Mouse (Mus musculus) layer of hippocampus, adult 2 months (tissue): Measurements from ENCODE around the gene Wdr19. TPM values are rescaled to one million over a fixed set of nuclear protein-coding genes. Genes with fewer than 3 reads are reported as not detected.

Experiments
- DNase-seq, 2 experiments: peaks; one replicate each; pipeline ENCODE4 v3.0.0; 2022; ENCODE audit warnings: low spot score in 2 of 2
- H3K27ac ChIP-seq: fragments of 200-600 bp; 2 replicates; pipeline ENCODE4 v1.8.1; 2022
- H3K4me3 ChIP-seq: fragments of 200-600 bp; 2 replicates; pipeline ENCODE4 v1.8.1; 2022; ENCODE audit warnings: mild to moderate bottlenecking
- CTCF ChIP-seq: fragments of 200-600 bp; conservative IDR thresholded peaks from 2 replicates; pipeline ENCODE4 v1.8.1; 2022; ENCODE audit warnings: antibody characterized with exemption, mild to moderate bottlenecking, moderate library complexity
- total RNA-seq, 2 experiments: library from RNA; stranded (reverse); gene quantifications; 2 replicates each; pipeline ENCODE4 v1.2.3; 2021

Gene Wdr19
- total RNA-seq, 2 experiments from 2014 or later: 22.9 to 23.7 TPM

- Histone ChIP-seq H3K4me3 (no peak overlapping the region), H3K27ac (no peak overlapping the region)
- DNase-seq: no peak
- no peak for TF ChIP-seq CTCF
Measured at GRCm38 (mm10) chr5:65170206-65170605, 29.3 kb upstream of the Wdr19 start.

- Histone ChIP-seq H3K27ac (peak overlapping the region; percentile 86), H3K4me3 (peak overlapping the region; percentile 46)
- TF ChIP-seq CTCF: no peak
- DNase-seq: peak; percentile 59 to 71
Measured at GRCm38 (mm10) chr5:65175035-65175917, 24.2 kb upstream of the Wdr19 start.

- Histone ChIP-seq H3K4me3 (peak overlapping the region; percentile 46), H3K27ac (peak overlapping the region; percentile 86)
- no peak for DNase-seq
- no peak for TF ChIP-seq CTCF
Measured at GRCm38 (mm10) chr5:65175918-65176484, 23.5 kb upstream of the Wdr19 start.

GRCm38 (mm10) chr5:65177026-65177514, 22.4 kb upstream of the Wdr19 start:
- Histone ChIP-seq H3K4me3 (no peak overlapping the region), H3K27ac (0 out of 2 replicates have a peak overlapping the region, but pooled peaks have one; percentile 3)
- no peak for TF ChIP-seq CTCF
- DNase-seq: no peak

GRCm38 (mm10) chr5:65178477-65178876, 21.0 kb upstream of the Wdr19 start:
- TF ChIP-seq CTCF: no peak
- no peak for DNase-seq
- Histone ChIP-seq H3K4me3 (no peak overlapping the region), H3K27ac (peak overlapping the region; percentile 2; the same call in 1 of the 2 replicates)

- DNase-seq: no peak
- no peak for TF ChIP-seq CTCF
- no peak overlapping the region for H3K4me3 ChIP-seq
- H3K27ac ChIP-seq: peak overlapping the region; percentile 80
Measured at GRCm38 (mm10) chr5:65181160-65181793, 18.2 kb upstream of the Wdr19 start.

- Histone ChIP-seq H3K4me3 (no peak overlapping the region), H3K27ac (peak overlapping the region; percentile 80)
- DNase-seq: no peak
- TF ChIP-seq CTCF: peak; percentile 39
Measured at GRCm38 (mm10) chr5:65181794-65182169, 17.7 kb upstream of the Wdr19 start.

GRCm38 (mm10) chr5:65182268-65182667, 17.2 kb upstream of the Wdr19 start:
- DNase-seq: peak in 1 of 2 experiments; percentile 50
- Histone ChIP-seq H3K27ac (peak overlapping the region; percentile 80), H3K4me3 (no peak overlapping the region)
- no peak for TF ChIP-seq CTCF

- Histone ChIP-seq H3K4me3 (no peak overlapping the region), H3K27ac (peak overlapping the region; percentile 57; the same call in 1 of the 2 replicates)
- DNase-seq: no peak
- TF ChIP-seq CTCF: no peak
Measured at GRCm38 (mm10) chr5:65191601-65192000, 7.9 kb upstream of the Wdr19 start.

- DNase-seq: no peak
- H3K4me3 ChIP-seq: no peak overlapping the region
- H3K27ac ChIP-seq: no peak overlapping the region
- no peak for TF ChIP-seq CTCF
Measured at GRCm38 (mm10) chr5:65194441-65194840, 5.1 kb upstream of the Wdr19 start.

GRCm38 (mm10) chr5:65204726-65205125, 5.2 kb downstream of the Wdr19 start:
- DNase-seq: no peak
- no peak for TF ChIP-seq CTCF

GRCm38 (mm10) chr5:65213321-65213720, 13.8 kb downstream of the Wdr19 start:
- no peak for DNase-seq
- Histone ChIP-seq H3K4me3 (no peak overlapping the region), H3K27ac (no peak overlapping the region)
- peak; percentile 98 for TF ChIP-seq CTCF

More at GRCm38 (mm10) chr5:65204726-65205125, 5.2 kb downstream of the Wdr19 start:
- H3K4me3 ChIP-seq: no peak overlapping the region
- no peak overlapping the region for H3K27ac ChIP-seq
